Mouse (Mus musculus) MN1 (cell line): ENCODE data around the gene Dennd1a.

Source experiments
- DNase-seq: peaks from one replicate; pipeline ENCODE4 v3.0.0-alpha.2; 2016; ENCODE audit warnings: low spot score

Dennd1a gene

GRCm38 (mm10) chr2:38223759-38224158 lies 63.4 kb downstream of the Dennd1a start:
- no peak for DNase-seq

- no peak for DNase-seq
Measured at GRCm38 (mm10) chr2:38221461-38221860, 65.7 kb downstream of the Dennd1a start.

GRCm38 (mm10) chr2:38220687-38221435 lies 66.3 kb downstream of the Dennd1a start:
- no peak for DNase-seq

- DNase-seq = no peak
Measured at GRCm38 (mm10) chr2:38219666-38220065, 67.5 kb downstream of the Dennd1a start.

GRCm38 (mm10) chr2:38213041-38213440 lies 74.1 kb downstream of the Dennd1a start:
- DNase-seq = no peak

- no peak for DNase-seq
Measured at GRCm38 (mm10) chr2:38211426-38211825, 75.8 kb downstream of the Dennd1a start.

GRCm38 (mm10) chr2:38207752-38208151 lies 79.4 kb downstream of the Dennd1a start:
- no peak for DNase-seq

- no peak for DNase-seq
Measured at GRCm38 (mm10) chr2:38205281-38205680, 81.9 kb downstream of the Dennd1a start.

- no peak for DNase-seq
Measured at GRCm38 (mm10) chr2:38204696-38205095, 82.5 kb downstream of the Dennd1a start.

GRCm38 (mm10) chr2:38198072-38198471 lies 89.1 kb downstream of the Dennd1a start:
- DNase-seq = no peak

GRCm38 (mm10) chr2:38196199-38197060 lies 90.8 kb downstream of the Dennd1a start:
- peak; percentile 20 for DNase-seq

GRCm38 (mm10) chr2:38192007-38192406 lies 95.2 kb downstream of the Dennd1a start:
- DNase-seq = no peak

- no peak for DNase-seq
Measured at GRCm38 (mm10) chr2:38191601-38192000, 95.6 kb downstream of the Dennd1a start.

GRCm38 (mm10) chr2:38186438-38186837 lies 100.8 kb downstream of the Dennd1a start:
- peak; percentile 18 for DNase-seq

GRCm38 (mm10) chr2:38184977-38185376 lies 102.2 kb downstream of the Dennd1a start:
- DNase-seq = no peak

GRCm38 (mm10) chr2:38183881-38184280 lies 103.3 kb downstream of the Dennd1a start:
- no peak for DNase-seq

GRCm38 (mm10) chr2:38182283-38182682 lies 104.9 kb downstream of the Dennd1a start:
- no peak for DNase-seq

- no peak for DNase-seq
Measured at GRCm38 (mm10) chr2:38177583-38177978, 109.6 kb downstream of the Dennd1a start.

- no peak for DNase-seq
Measured at GRCm38 (mm10) chr2:38176870-38177582, 110.2 kb downstream of the Dennd1a start.

- no peak for DNase-seq
Measured at GRCm38 (mm10) chr2:38175276-38175675, 111.9 kb downstream of the Dennd1a start.

- no peak for DNase-seq
Measured at GRCm38 (mm10) chr2:38168606-38169005, 118.6 kb downstream of the Dennd1a start.

GRCm38 (mm10) chr2:38165966-38166365 lies 121.2 kb downstream of the Dennd1a start:
- peak; percentile 37 for DNase-seq
